Mouse (Mus musculus) embryonic facial prominence, embryonic 14.5 days (tissue): Measurements from ENCODE around the gene Fam133b. TPM values are rescaled to one million over a fixed set of nuclear protein-coding genes. Genes with fewer than 3 reads are reported as not detected.
"Not testable (repeated sequence)": the region's sequence is repeated elsewhere in the genome, so short reads cannot be mapped to it uniquely, and the experiment has no call there.

Experiments
- ATAC-seq: fragments of 200-750 bp; cut with Nextera tagmentation; 2 replicates; pipeline ENCODE4 v1.8.0; 2017; ENCODE audit warnings: low read depth, moderate number of reproducible peaks, moderate TSS enrichment
- DNase-seq: peaks from one replicate; pipeline ENCODE4 v3.0.0-alpha.2; 2015; ENCODE audit warnings: low spot score
- H3K27ac ChIP-seq: fragments of 300-500 bp; sonication (generic); replicated peaks from 2 replicates; pipeline ENCODE4 v1.5.1; 2014; ENCODE audit warnings: low read depth, mild to moderate bottlenecking, low read length, moderate library complexity
- H3K27me3 ChIP-seq: fragments of 300-500 bp; sonication (generic); replicated peaks from 2 replicates; pipeline ENCODE4 v1.6.1; 2014; ENCODE audit warnings: low read length; ENCODE audit not compliant: control insufficient read depth, insufficient read depth
- H3K36me3 ChIP-seq: fragments of 300-500 bp; sonication (generic); 2 replicates; pipeline ENCODE4 v1.6.1; 2014; ENCODE audit warnings: low read length, mixed read lengths; ENCODE audit not compliant: control insufficient read depth, insufficient read depth
- H3K4me1 ChIP-seq: fragments of 300-500 bp; sonication (generic); 2 replicates; pipeline ENCODE4 v1.6.1; 2014; ENCODE audit warnings: antibody characterized with exemption, low read length; ENCODE audit not compliant: control insufficient read depth, insufficient read depth
- H3K4me2 ChIP-seq: fragments of 300-500 bp; sonication (generic); 2 replicates; pipeline ENCODE4 v1.6.1; 2014; ENCODE audit warnings: low read depth, mild to moderate bottlenecking, low read length, moderate library complexity, mixed read lengths
- H3K4me3 ChIP-seq: fragments of 300-500 bp; sonication (generic); 2 replicates; pipeline ENCODE4 v1.5.1; 2014; ENCODE audit warnings: low read depth, mild to moderate bottlenecking, low read length
- H3K9ac ChIP-seq: fragments of 300-500 bp; sonication (generic); 2 replicates; pipeline ENCODE4 v1.6.1; 2014; ENCODE audit warnings: low read depth, mild to moderate bottlenecking, low read length, moderate library complexity, mixed read lengths
- H3K9me3 ChIP-seq: fragments of 300-500 bp; sonication (generic); 2 replicates; pipeline ENCODE4 v1.6.1; 2016; ENCODE audit warnings: low read length; ENCODE audit not compliant: control insufficient read depth
- WGBS: fragments of 180-500 bp; shearing (Covaris S2); extraction: QIAGEN DNeasy Blood & Tissue Kit; methylation state at CpG from one replicate; pipeline ENCODE4 v1.1.7; 2014; 5-methylcytosine and 5-hydroxymethylcytosine counted together
- polyA plus RNA-seq: library from polyadenylated mRNA; unstranded; fragments of >200 nt; fragmentation: Nextera tagmentation; extraction: Ambion mirVana; gene quantifications from 2 replicates; pipeline ENCODE4 v1.2.1, GENCODE M21; 2014

Gene Fam133b
- polyA plus RNA-seq, 1 experiment from 2014 or later, result 27.2 TPM

- ATAC-seq, H3K4me1 ChIP-seq, DNase-seq: not testable (repeated sequence)
Observed at GRCm38 (mm10) chr5:3532048-3532447, 11.6 kb upstream of the Fam133b start.

DNA sequence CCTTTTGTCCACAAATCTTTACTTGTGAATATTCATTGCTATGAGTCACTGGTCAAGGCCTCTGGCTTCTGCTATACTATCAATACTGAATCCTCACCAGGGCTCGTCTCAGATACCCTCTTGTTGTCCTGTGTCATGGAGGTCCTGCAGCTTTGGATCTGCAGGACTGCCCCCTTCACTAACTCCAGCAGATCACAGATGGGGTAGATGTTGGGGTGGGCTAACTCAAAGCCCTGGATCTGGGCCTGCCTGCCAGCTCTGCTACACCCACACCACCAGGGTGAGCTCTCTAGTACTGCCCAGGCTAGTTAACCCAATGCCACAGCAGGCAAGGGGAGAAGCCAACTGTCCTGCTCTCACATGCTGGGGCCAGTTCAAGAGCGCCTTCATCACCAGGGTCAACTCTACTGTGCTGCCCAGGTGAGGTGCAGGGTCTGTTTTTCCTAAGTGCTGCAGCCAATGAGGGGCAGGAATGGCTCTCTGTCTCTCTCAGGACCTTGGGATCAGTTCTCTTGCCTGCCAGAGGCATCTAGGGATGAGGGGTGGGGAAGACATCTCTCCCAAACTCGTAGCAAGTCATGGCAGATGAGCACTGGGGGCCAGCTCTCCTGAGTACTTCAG is 6.9 kb upstream of the Fam133b start:
- WGBS, result 67% methylated on average over 3 of the region's 3 CpGs
- Histone ChIP-seq H3K4me3 (no peak overlapping the region), H3K27me3 (no peaks in the 10 kb centered on the region), H3K9ac (no peak overlapping the region), H3K36me3 (no peaks in the 10 kb centered on the region), H3K9me3 (no peaks in the 10 kb centered on the region), H3K27ac (no peak overlapping the region), H3K4me2 (no peak overlapping the region), H3K4me1 (no peaks in the 10 kb centered on the region)
- ATAC-seq (no peak), DNase-seq (no peak)

More at GRCm38 (mm10) chr5:3532048-3532447, 11.6 kb upstream of the Fam133b start:
- not testable (repeated sequence) for H3K4me2 ChIP-seq, H3K4me3 ChIP-seq, H3K27me3 ChIP-seq, H3K36me3 ChIP-seq, H3K9ac ChIP-seq, H3K9me3 ChIP-seq, H3K27ac ChIP-seq

DNA sequence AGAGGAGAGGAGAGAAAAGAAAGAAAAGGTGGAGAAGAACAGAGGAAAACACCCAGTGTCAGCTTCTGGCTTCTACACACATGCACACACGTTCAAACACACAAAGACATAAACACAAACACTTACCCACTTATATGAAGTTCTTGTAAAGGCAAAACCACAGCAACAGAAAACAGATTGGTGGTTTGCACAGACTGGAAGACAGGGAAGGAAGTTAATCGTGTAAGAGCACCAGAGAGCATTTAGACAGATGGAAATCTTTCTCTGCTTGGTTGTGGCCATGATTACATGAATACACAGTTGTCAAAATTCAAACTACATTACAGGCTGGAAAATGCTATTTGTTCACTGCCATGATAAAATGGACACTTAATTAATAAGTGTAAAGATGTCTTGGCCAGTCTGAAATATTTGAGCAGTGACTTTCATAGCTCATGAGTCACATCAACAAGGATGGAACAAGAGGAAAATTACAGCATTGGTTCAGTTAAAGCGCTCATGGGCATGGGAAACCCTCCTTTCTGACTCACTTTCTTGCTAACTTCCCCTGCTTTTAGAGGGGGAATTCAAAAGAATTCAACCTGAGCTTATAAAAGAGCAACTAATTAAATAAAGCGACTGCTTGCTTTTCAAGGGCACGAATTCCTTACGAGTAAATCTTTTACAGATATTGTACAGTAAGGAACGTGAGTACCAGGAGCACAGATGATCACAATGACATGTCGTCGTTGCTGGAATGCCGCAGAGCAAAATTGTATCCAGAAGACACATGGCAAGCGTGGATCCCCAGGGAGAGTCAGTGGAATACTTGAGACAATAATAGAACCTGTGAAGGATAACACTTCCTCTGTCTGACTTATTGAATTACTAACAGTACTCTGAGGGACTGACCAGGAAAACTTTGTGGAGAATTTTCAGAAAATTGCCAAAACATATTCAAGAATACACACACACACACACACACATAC is 4.8 kb upstream of the Fam133b start:
- 34% methylated on average over 11 of the region's 11 CpGs for WGBS
- ATAC-seq, result no peak
- H3K4me2 ChIP-seq, result no peak overlapping the region

DNA sequence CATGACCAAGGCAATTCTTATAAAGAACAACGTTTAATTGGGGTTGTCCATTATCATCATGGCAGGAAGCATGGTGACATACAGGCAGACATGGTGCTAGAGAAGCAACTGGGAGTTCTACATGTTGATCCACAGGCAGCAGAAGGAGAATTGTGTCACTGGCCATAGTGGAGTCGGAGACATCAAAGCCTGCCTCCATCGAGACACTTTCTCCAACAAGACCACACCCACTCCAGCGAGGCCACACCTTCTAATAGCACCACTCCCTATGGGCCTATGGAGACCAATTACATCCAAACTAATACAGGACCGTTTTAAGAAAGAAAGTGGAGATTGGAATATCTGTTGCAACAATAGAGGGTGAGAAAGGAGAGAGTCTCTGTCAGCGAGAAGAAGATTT is 1.8 kb upstream of the Fam133b start:
- DNase-seq (no peak), ATAC-seq (no peak)
- Histone ChIP-seq H3K4me1 (no peaks in the 10 kb centered on the region), H3K27ac (no peak overlapping the region), H3K9me3 (no peaks in the 10 kb centered on the region), H3K27me3 (no peaks in the 10 kb centered on the region), H3K9ac (no peak overlapping the region), H3K4me2 (no peak overlapping the region), H3K4me3 (no peak overlapping the region), H3K36me3 (no peaks in the 10 kb centered on the region)
- WGBS, result 74% methylated on average over 6 of the region's 6 CpGs

More for the DNA sequence above, 4.8 kb upstream of the Fam133b start:
- peak; percentile 70 for DNase-seq
- H3K27ac ChIP-seq, result no peak overlapping the region
- H3K4me1 ChIP-seq, result no peaks in the 10 kb centered on the region
- no peak overlapping the region for H3K4me3 ChIP-seq
- H3K9me3 ChIP-seq, result no peaks in the 10 kb centered on the region
- H3K27me3 ChIP-seq, result no peaks in the 10 kb centered on the region
- no peaks in the 10 kb centered on the region for H3K36me3 ChIP-seq
- H3K9ac ChIP-seq, result no peak overlapping the region

DNA sequence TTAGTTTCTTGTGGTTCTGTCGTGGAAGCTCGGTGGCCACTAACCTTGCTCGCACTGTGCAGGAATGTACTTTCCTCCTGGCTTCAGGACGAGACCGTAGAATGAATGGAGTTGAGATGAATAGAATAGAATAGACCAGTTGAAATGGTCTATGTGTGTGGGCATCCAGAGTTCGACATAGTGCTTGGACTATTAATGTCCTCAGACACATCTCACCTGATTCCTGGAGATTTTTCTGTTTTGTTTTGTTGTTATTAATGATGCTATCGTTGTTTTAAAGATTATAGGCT is 792 bp downstream of the Fam133b start:
- 11% methylated on average over 7 of the region's 7 CpGs for WGBS
- no peak overlapping the region for H3K27ac ChIP-seq
- H3K27me3 ChIP-seq, result no peaks in the 10 kb centered on the region

DNA sequence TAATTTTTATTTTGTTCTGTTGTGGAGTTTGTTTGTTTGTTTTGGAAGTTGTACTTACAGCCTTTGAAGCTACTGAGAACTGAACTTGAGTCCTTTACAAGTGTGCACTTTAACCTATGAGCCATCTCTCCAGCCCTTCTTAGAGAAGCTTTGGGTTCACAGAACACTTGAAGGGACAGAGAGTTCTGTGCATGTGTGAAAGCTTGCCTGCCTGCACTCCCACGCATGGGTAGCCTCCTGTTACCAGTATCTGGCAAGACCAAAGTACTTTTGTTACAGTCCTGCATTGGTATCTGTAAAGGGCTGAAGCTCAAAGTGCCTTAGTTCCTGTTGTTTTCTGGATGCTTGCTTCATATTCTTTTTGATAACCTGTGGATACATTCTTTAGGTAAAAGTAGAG is 2.6 kb downstream of the Fam133b start:
- no peak overlapping the region for H3K4me2 ChIP-seq
- H3K4me1 ChIP-seq, result no peaks in the 10 kb centered on the region

More for the DNA sequence above, 792 bp downstream of the Fam133b start:
- Histone ChIP-seq H3K4me3 (peak overlapping the region; percentile 83), H3K9me3 (no peaks in the 10 kb centered on the region), H3K9ac (peak overlapping the region; percentile 94), H3K4me2 (peak overlapping the region; percentile 65), H3K36me3 (no peaks in the 10 kb centered on the region), H3K4me1 (no peaks in the 10 kb centered on the region)
- DNase-seq, result no peak
- ATAC-seq, result no peak

DNA sequence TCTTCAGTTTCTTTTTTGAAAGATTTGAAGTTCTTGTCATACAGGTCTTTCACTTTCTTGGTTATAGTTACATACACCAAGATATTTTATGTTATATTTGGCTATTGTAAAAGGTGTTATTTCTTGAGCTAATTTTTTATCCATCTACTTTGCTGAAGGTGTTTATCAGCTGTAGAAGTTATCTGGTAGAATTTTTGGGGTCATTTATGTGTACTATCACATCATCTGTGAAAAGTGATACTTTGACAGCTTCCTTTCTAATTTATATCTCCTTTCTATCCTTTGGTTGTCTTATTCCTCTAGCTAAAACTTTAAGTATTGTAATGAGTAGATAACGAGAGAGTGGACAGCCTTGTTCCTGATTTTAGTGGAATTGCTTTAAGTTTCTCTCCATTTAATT is 7.8 kb downstream of the Fam133b start:
- no peaks in the 10 kb centered on the region for H3K27me3 ChIP-seq
- no peaks in the 10 kb centered on the region for H3K9me3 ChIP-seq
- H3K9ac ChIP-seq, result no peak overlapping the region
- ATAC-seq, result no peak
- H3K4me3 ChIP-seq, result no peak overlapping the region
- DNase-seq, result no peak
- 98% methylated on average over 1 of the region's 1 CpGs for WGBS
- peaks cover 18% of the 10 kb centered on the region for H3K36me3 ChIP-seq
- no peak overlapping the region for H3K4me2 ChIP-seq
- no peak overlapping the region for H3K27ac ChIP-seq
- H3K4me1 ChIP-seq, result no peaks in the 10 kb centered on the region

More for the DNA sequence above, 2.6 kb downstream of the Fam133b start:
- ATAC-seq, result no peak
- Histone ChIP-seq H3K4me3 (no peak overlapping the region), H3K36me3 (no peaks in the 10 kb centered on the region), H3K9ac (no peak overlapping the region), H3K27me3 (no peaks in the 10 kb centered on the region), H3K27ac (no peak overlapping the region), H3K9me3 (no peaks in the 10 kb centered on the region)
- no peak for DNase-seq
- WGBS, result 76% methylated on average over 1 of the region's 1 CpGs

GRCm38 (mm10) chr5:3554198-3554597 is 10.6 kb downstream of the Fam133b start:
- Histone ChIP-seq H3K4me3 (no peak overlapping the region), H3K27ac (no peak overlapping the region), H3K4me2 (no peak overlapping the region), H3K4me1 (no peaks in the 10 kb centered on the region), H3K9me3 (no peaks in the 10 kb centered on the region), H3K27me3 (no peaks in the 10 kb centered on the region), H3K9ac (no peak overlapping the region), H3K36me3 (peaks cover 41% of the 10 kb centered on the region)
- WGBS, result 87% methylated on average over 2 of the region's 2 CpGs
- DNase-seq (no peak), ATAC-seq (no peak)
